Mouse (Mus musculus) heart, embryonic 14.5 days (tissue): ENCODE measurements at regions not wholly inside any gene's neighbourhood (a gene's known extent, or its start where the extent isn't known, plus 50 kb on each side); places are given as distances from the start of the nearest gene placed in this dataset.

Source experiments
- ATAC-seq: fragments of 200-750 bp; cut with Nextera tagmentation; 2 replicates; pipeline ENCODE4 v1.8.0; 2017; ENCODE audit warnings: low read depth, moderate TSS enrichment; ENCODE audit not compliant: insufficient number of reproducible peaks, insufficient read depth, low FRiP score
- H3K27ac ChIP-seq, 2 experiments: fragments of 200-500 bp in 1 of 2; fragments of 300-500 bp in 1 of 2; sonication (generic) in 1 of 2; replicated peaks in 1 of 2; 2 replicates each; pipeline ENCODE4 v1.5.1; 2012 to 2014; ENCODE audit warnings: low read depth in 2 of 2, low read length in 2 of 2, control low read depth in 1 of 2, mild to moderate bottlenecking in 1 of 2, mixed read lengths in 1 of 2; ENCODE audit not compliant: control insufficient read depth in 1 of 2, insufficient read depth in 1 of 2
- H3K27me3 ChIP-seq: fragments of 300-500 bp; sonication (generic); 2 replicates; pipeline ENCODE4 v1.6.1; 2014; ENCODE audit warnings: mild to moderate bottlenecking, low read length, control low read depth; ENCODE audit not compliant: control insufficient read depth, insufficient read depth
- H3K36me3 ChIP-seq: fragments of 300-500 bp; sonication (generic); 2 replicates; pipeline ENCODE4 v1.6.1; 2014; ENCODE audit warnings: mild to moderate bottlenecking, control low read depth, low read length, mixed read lengths; ENCODE audit not compliant: control insufficient read depth, insufficient read depth
- H3K4me1 ChIP-seq, 2 experiments: fragments of 200-500 bp in 1 of 2; fragments of 300-500 bp in 1 of 2; sonication (generic) in 1 of 2; 2 replicates each; pipeline ENCODE4 v1.6.1; 2012 to 2014; ENCODE audit warnings: low read length in 2 of 2, control low read depth in 1 of 2, mixed read lengths in 1 of 2; ENCODE audit not compliant: control insufficient read depth in 2 of 2, insufficient read depth in 2 of 2
- H3K4me2 ChIP-seq: fragments of 300-500 bp; sonication (generic); 2 replicates; pipeline ENCODE4 v1.6.1; 2014; ENCODE audit warnings: mild to moderate bottlenecking, low read length
- H3K4me3 ChIP-seq, 2 experiments: fragments of 200-500 bp in 1 of 2; fragments of 300-500 bp in 1 of 2; sonication (generic) in 1 of 2; 2 replicates each; pipeline ENCODE4 v1.5.1; 2012 to 2014; ENCODE audit warnings: low read length in 2 of 2, mild to moderate bottlenecking in 2 of 2, control low read depth in 1 of 2, low read depth in 1 of 2, moderate library complexity in 1 of 2; ENCODE audit not compliant: control insufficient read depth in 1 of 2, insufficient read depth in 1 of 2
- H3K9ac ChIP-seq: fragments of 300-500 bp; sonication (generic); 2 replicates; pipeline ENCODE4 v1.6.1; 2014; ENCODE audit warnings: mild to moderate bottlenecking, low read length
- H3K9me3 ChIP-seq: fragments of 300-500 bp; sonication (generic); 2 replicates; pipeline ENCODE4 v1.6.1; 2016; ENCODE audit warnings: low read length, control low read depth; ENCODE audit not compliant: control insufficient read depth
- WGBS: fragments of 180-500 bp; shearing (Covaris S2); extraction: QIAGEN DNeasy Blood & Tissue Kit; methylation state at CpG from one replicate; pipeline ENCODE4 v1.1.7; 2014; 5-methylcytosine and 5-hydroxymethylcytosine counted together

- WGBS = 90% methylated on average over 7 of the region's 7 CpGs
- no peaks in the 10 kb centered on the region for H3K9me3 ChIP-seq
- no peak for ATAC-seq
- no peaks in the 10 kb centered on the region for H3K4me1 ChIP-seq
- H3K4me2 ChIP-seq = no peak overlapping the region
- no peak overlapping the region for H3K9ac ChIP-seq
- H3K27ac ChIP-seq = no peak overlapping the region
- no peak overlapping the region for H3K4me3 ChIP-seq
- no peaks in the 10 kb centered on the region for H3K36me3 ChIP-seq
- H3K27me3 ChIP-seq = no peaks in the 10 kb centered on the region
These were observed 65.1 kb upstream of the Enpp6 start for GRCm38 (mm10) chr8:46921585-46921984.

GRCm38 (mm10) chr8:46924787-46925548 is 61.7 kb upstream of the Enpp6 start:
- Histone ChIP-seq H3K9ac (no peak overlapping the region), H3K4me3 (no peak overlapping the region), H3K4me1 (no peaks in the 10 kb centered on the region), H3K4me2 (no peak overlapping the region), H3K9me3 (no peaks in the 10 kb centered on the region), H3K36me3 (no peaks in the 10 kb centered on the region), H3K27me3 (no peaks in the 10 kb centered on the region), H3K27ac (no peak overlapping the region)
- 56% methylated on average over 13 of the region's 13 CpGs for WGBS
- ATAC-seq = no peak

DNA sequence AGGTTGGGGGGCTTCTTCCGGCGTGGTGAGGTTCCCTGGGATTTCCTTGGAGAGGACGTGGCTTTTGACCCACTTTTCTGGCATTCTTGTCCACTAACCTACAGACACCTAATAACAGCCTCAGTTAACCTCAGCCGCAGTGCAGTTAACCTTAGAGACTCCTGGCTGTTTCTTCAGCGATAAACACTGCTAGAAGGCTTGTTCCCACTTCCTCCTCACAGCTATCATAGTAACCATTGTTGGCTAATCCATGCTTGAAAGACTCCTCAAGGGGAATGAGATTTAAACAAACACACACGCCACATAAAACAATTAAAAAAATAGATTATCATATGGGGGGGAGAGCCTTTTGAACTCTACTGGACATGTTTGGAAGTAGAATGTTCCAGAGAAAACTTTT is 58.0 kb upstream of the Enpp6 start:
- no peak overlapping the region for H3K4me3 ChIP-seq
- no peaks in the 10 kb centered on the region for H3K9me3 ChIP-seq
- no peaks in the 10 kb centered on the region for H3K4me1 ChIP-seq
- H3K27ac ChIP-seq = no peak overlapping the region
- 68% methylated on average over 6 of the region's 6 CpGs for WGBS
- H3K27me3 ChIP-seq = no peaks in the 10 kb centered on the region
- no peak for ATAC-seq
- H3K9ac ChIP-seq = no peak overlapping the region
- no peak overlapping the region for H3K4me2 ChIP-seq
- no peaks in the 10 kb centered on the region for H3K36me3 ChIP-seq

- Histone ChIP-seq H3K27me3 (no peaks in the 10 kb centered on the region), H3K4me3 (no peak overlapping the region), H3K9ac (no peak overlapping the region), H3K36me3 (no peaks in the 10 kb centered on the region), H3K4me1 (no peaks in the 10 kb centered on the region), H3K4me2 (no peak overlapping the region), H3K9me3 (no peaks in the 10 kb centered on the region), H3K27ac (no peak overlapping the region)
- no peak for ATAC-seq
- WGBS = 74% methylated on average over 6 of the region's 6 CpGs
These were observed 57.0 kb upstream of the Enpp6 start for GRCm38 (mm10) chr8:46929678-46930077.

GRCm38 (mm10) chr8:46931267-46931666 is 55.4 kb upstream of the Enpp6 start:
- Histone ChIP-seq H3K4me2 (no peak overlapping the region), H3K36me3 (no peaks in the 10 kb centered on the region), H3K9ac (no peak overlapping the region), H3K4me3 (no peak overlapping the region), H3K27ac (no peak overlapping the region), H3K27me3 (no peaks in the 10 kb centered on the region), H3K4me1 (peaks cover 0 to 2% of the 10 kb centered on the region in 2 experiments; a peak in 1 of 4 replicates), H3K9me3 (no peaks in the 10 kb centered on the region)
- ATAC-seq = no peak
- whole genome bisulfite sequencing = 91% methylated on average over 6 of the region's 6 CpGs

- ATAC-seq = no peak
- Histone ChIP-seq H3K4me1 (peaks cover 0 to 2% of the 10 kb centered on the region in 2 experiments; a peak in 1 of 4 replicates), H3K36me3 (no peaks in the 10 kb centered on the region), H3K27me3 (no peaks in the 10 kb centered on the region), H3K27ac (no peak overlapping the region), H3K9ac (no peak overlapping the region), H3K4me2 (no peak overlapping the region), H3K4me3 (no peak overlapping the region), H3K9me3 (no peaks in the 10 kb centered on the region)
These were observed 53.4 kb upstream of the Enpp6 start for GRCm38 (mm10) chr8:46933256-46933655.

DNA sequence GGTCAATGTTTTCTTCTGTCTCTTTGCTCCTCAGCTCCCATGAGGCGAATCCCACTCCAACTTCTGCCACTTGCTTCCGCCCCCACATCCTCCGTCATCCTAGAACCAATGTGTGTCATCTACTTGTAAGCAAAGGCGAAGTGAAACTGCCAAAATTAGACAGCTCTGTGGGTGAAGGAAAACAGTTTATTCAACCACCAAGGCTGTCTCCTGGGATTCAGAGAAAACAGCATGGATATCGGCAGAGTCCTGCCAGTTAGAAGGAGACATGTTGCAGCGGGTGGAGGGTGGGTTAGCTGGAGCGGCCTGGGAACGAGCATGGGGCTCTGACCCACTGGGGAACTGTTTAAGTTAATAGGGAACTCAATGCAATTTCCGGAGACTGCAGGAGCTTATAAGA is 52.4 kb upstream of the Enpp6 start:
- H3K4me3 ChIP-seq = no peak overlapping the region
- H3K27me3 ChIP-seq = no peaks in the 10 kb centered on the region
- H3K9ac ChIP-seq = no peak overlapping the region
- no peak for ATAC-seq
- H3K4me2 ChIP-seq = no peak overlapping the region
- H3K9me3 ChIP-seq = no peaks in the 10 kb centered on the region
- 70% methylated on average over 9 of the region's 9 CpGs for WGBS
- H3K4me1 ChIP-seq = peaks cover 0 to 2% of the 10 kb centered on the region in 2 experiments; a peak in 1 of 4 replicates
- no peaks in the 10 kb centered on the region for H3K36me3 ChIP-seq
- no peak overlapping the region for H3K27ac ChIP-seq

- Histone ChIP-seq H3K9me3 (no peaks in the 10 kb centered on the region), H3K4me2 (no peak overlapping the region), H3K4me3 (no peak overlapping the region), H3K27ac (no peak overlapping the region), H3K9ac (no peak overlapping the region), H3K27me3 (no peaks in the 10 kb centered on the region), H3K4me1 (peaks cover 0 to 2% of the 10 kb centered on the region in 2 experiments; a peak in 1 of 4 replicates), H3K36me3 (no peaks in the 10 kb centered on the region)
- no peak for ATAC-seq
- 23% methylated on average over 9 of the region's 9 CpGs for WGBS
These were observed 51.8 kb upstream of the Enpp6 start for GRCm38 (mm10) chr8:46934898-46935297.
